9 mouse cellular contexts compared by ENCODE assay signal in genomic region chr9:107935790-107936214, GRCm38 (mm10). TPM values are rescaled to one million over a fixed set of nuclear protein-coding genes. Genes with fewer than 3 reads are reported as not detected.
DNase-seq lines count a peak whose midpoint lies in the region; ATAC-seq and TF ChIP-seq lines count a peak whose summit lies in the region.
"Had no signal": no experiment of that assay in that cellular context is flagged by ENCODE, and none has a peak within 500 bp of the region (broad histone marks: within the 10 kb centered on the region; RNA-seq: fewer than 3 reads in every experiment).

No protein-coding gene starts in this region.

- peak; percentile 36 to 54 for DNase-seq in cerebellum, postnatal 14 days
- DNase-seq in cerebellum, adult 8-10 months, result no peak
- DNase-seq in testis, postnatal 10 days (ENCODE audit: low spot score), result no peak
- DNase-seq in hindbrain, embryonic 11.5 days (ENCODE audit: low spot score), result peak; percentile 56
- DNase-seq in limb, embryonic 14.5 days (ENCODE audit: low spot score), result peak; percentile 31
- no peak for DNase-seq in urinary bladder, postnatal 25 days (ENCODE audit: low spot score)

- no peaks in the 10 kb centered on the region for H3K36me3 ChIP-seq in testis, adult 2 months (ENCODE audit: control insufficient read depth, insufficient read depth, low read length)
- no peaks in the 10 kb centered on the region for H3K36me3 ChIP-seq in hindbrain, embryonic 11.5 days (ENCODE audit: control insufficient read depth, insufficient read depth, low read length)
- H3K36me3 ChIP-seq in limb, embryonic 14.5 days (ENCODE audit: control insufficient read depth, insufficient read depth, low read length), result no peaks in the 10 kb centered on the region
- H3K36me3 ChIP-seq in neural tube, embryonic 15.5 days, result no peaks in the 10 kb centered on the region
- H3K36me3 ChIP-seq: G1E had no signal

- no peak for TF ChIP-seq CTCF in testis, adult 2 months (IDR thresholded peaks at IDR 0.05; ENCODE audit: control insufficient read depth, insufficient read depth, insufficient replicate concordance, low read depth, low read length)

- WGBS in hindbrain, embryonic 11.5 days, result under 1% methylated on average over 38 of the region's 41 CpGs
- WGBS in limb, embryonic 14.5 days, result under 1% methylated on average over 36 of the region's 41 CpGs
- under 1% methylated on average over 40 of the region's 41 CpGs for WGBS in neural tube, embryonic 15.5 days

- TF ChIP-seq POLR2A in testis, adult 2 months (IDR thresholded peaks at IDR 0.05; ENCODE audit: control insufficient read depth, low read depth, low read length), result no peak
- no peak for TF ChIP-seq POLR2A in limb, embryonic 14.5 days (IDR thresholded peaks at IDR 0.05; ENCODE audit: borderline replicate concordance, extremely low read depth, insufficient read depth, insufficient read length)

- H3K9me3 ChIP-seq in hindbrain, embryonic 11.5 days (ENCODE audit: control insufficient read depth, low read length), result no peaks in the 10 kb centered on the region
- H3K9me3 ChIP-seq in limb, embryonic 14.5 days (ENCODE audit: control insufficient read depth, low read length), result no peaks in the 10 kb centered on the region
- no peaks in the 10 kb centered on the region for H3K9me3 ChIP-seq in neural tube, embryonic 15.5 days (replicated peaks)
- H3K9me3 ChIP-seq: G1E had no signal

- H3K27ac ChIP-seq in testis, adult 2 months (ENCODE audit: control insufficient read depth, insufficient read depth, low read depth, low read length), result no peak overlapping the region
- H3K27ac ChIP-seq in hindbrain, embryonic 11.5 days (ENCODE audit: low read depth, low read length), result no peak overlapping the region
- H3K27ac ChIP-seq in limb, embryonic 14.5 days (replicated peaks; ENCODE audit: low read depth, low read length), result no peak overlapping the region
- H3K27ac ChIP-seq in neural tube, embryonic 15.5 days (replicated peaks), result no peak overlapping the region

- H3K4me1 ChIP-seq in testis, adult 2 months (ENCODE audit: control insufficient read depth, insufficient read depth, low read length), result peaks cover 13% of the 10 kb centered on the region
- H3K4me1 ChIP-seq in hindbrain, embryonic 11.5 days (replicated peaks; ENCODE audit: control insufficient read depth, insufficient read depth, low read length), result peaks cover 17% of the 10 kb centered on the region
- peaks cover 11% of the 10 kb centered on the region for H3K4me1 ChIP-seq in limb, embryonic 14.5 days (ENCODE audit: control insufficient read depth, insufficient read depth, low read length)
- peaks cover 35% of the 10 kb centered on the region for H3K4me1 ChIP-seq in neural tube, embryonic 15.5 days

- peak overlapping the region; percentile 86 for H3K4me3 ChIP-seq in testis, adult 2 months (ENCODE audit: control insufficient read depth, low read depth, low read length)
- H3K4me3 ChIP-seq in hindbrain, embryonic 11.5 days (ENCODE audit: low read depth, low read length), result peak overlapping the region; percentile 41
- peak overlapping the region; percentile 57 for H3K4me3 ChIP-seq in limb, embryonic 14.5 days (replicated peaks; ENCODE audit: low read length)
- peak overlapping the region; percentile 60 for H3K4me3 ChIP-seq in neural tube, embryonic 15.5 days (replicated peaks)

- H3K9ac ChIP-seq in hindbrain, embryonic 11.5 days (ENCODE audit: low read depth, low read length), result peak overlapping the region; percentile 52; the same call in 1 of the 2 replicates
- peak overlapping the region; percentile 68 for H3K9ac ChIP-seq in limb, embryonic 14.5 days (ENCODE audit: low read depth, low read length, severe bottlenecking)
- H3K9ac ChIP-seq in neural tube, embryonic 15.5 days (replicated peaks), result peak overlapping the region; percentile 64

- ATAC-seq in hindbrain, embryonic 11.5 days (ENCODE audit: low FRiP score), result peak; percentile 52
- peak; percentile 38 for ATAC-seq in limb, embryonic 14.5 days (ENCODE audit: low FRiP score, low read depth)
- peak; percentile 42; the same call in 1 of the 2 replicates for ATAC-seq in neural tube, embryonic 15.5 days (ENCODE audit: low FRiP score)

- peak overlapping the region; percentile 69 for H3K4me2 ChIP-seq in hindbrain, embryonic 11.5 days (replicated peaks; ENCODE audit: low read depth, low read length)
- H3K4me2 ChIP-seq in limb, embryonic 14.5 days (replicated peaks; ENCODE audit: low read depth, low read length, severe bottlenecking), result peak overlapping the region; percentile 97
- H3K4me2 ChIP-seq in neural tube, embryonic 15.5 days, result peak overlapping the region; percentile 96

- H3K27me3 ChIP-seq in testis, adult 2 months (ENCODE audit: control insufficient read depth, insufficient read depth, low read length), result no peaks in the 10 kb centered on the region
- peaks cover 4% of the 10 kb centered on the region for H3K27me3 ChIP-seq in hindbrain, embryonic 11.5 days (ENCODE audit: control insufficient read depth, insufficient read depth, low read length)
- H3K27me3 ChIP-seq in limb, embryonic 14.5 days (ENCODE audit: control insufficient read depth, insufficient read depth, low read length), result no peaks in the 10 kb centered on the region
- H3K27me3 ChIP-seq in neural tube, embryonic 15.5 days (replicated peaks), result 0 out of 2 replicates have a peak, but pooled peaks cover 8% of the 10 kb centered on the region

RNA-seq across cellular contexts. Expression of gene Camkv, which starts 0.3 kb away (rescaled TPM):
- 6.5 and 6.6 TPM in 2 replicates for polyA plus RNA-seq in testis, adult 2 months (2012; rRNA removed)
- 3.6 and 4.5 TPM in 2 replicates for polyA plus RNA-seq in hindbrain, embryonic 11.5 days (2014; fragmentation: Nextera tagmentation; extraction: Ambion mirVana)
- polyA plus RNA-seq in limb, embryonic 14.5 days (2012; rRNA removed), result 14.2 and 16.7 TPM in 2 replicates
- polyA plus RNA-seq in limb, embryonic 14.5 days (2014; fragmentation: Nextera tagmentation; extraction: Ambion mirVana), result 3.5 and 4.5 TPM in 2 replicates
- 43.3 and 49.1 TPM in 2 replicates for polyA plus RNA-seq in neural tube, embryonic 15.5 days (2015; fragmentation: Nextera tagmentation; extraction: Ambion mirVana)
- polyA plus RNA-seq: G1E had no signal

RNA-seq across cellular contexts. Expression of gene Actl11, which starts 7.5 kb away (rescaled TPM):
- polyA plus RNA-seq in testis, adult 2 months (2012; rRNA removed), result 360 and 372 TPM in 2 replicates
- not detected in 2 replicates for polyA plus RNA-seq in hindbrain, embryonic 11.5 days (2014; fragmentation: Nextera tagmentation; extraction: Ambion mirVana)
- 0.03 TPM in 1 of 2 replicates, not detected in the other for polyA plus RNA-seq in limb, embryonic 14.5 days (2012; rRNA removed)
- not detected in 2 replicates for polyA plus RNA-seq in limb, embryonic 14.5 days (2014; fragmentation: Nextera tagmentation; extraction: Ambion mirVana)
- not detected in 2 replicates for polyA plus RNA-seq in neural tube, embryonic 15.5 days (2015; fragmentation: Nextera tagmentation; extraction: Ambion mirVana)
- polyA plus RNA-seq: G1E had no signal

RNA-seq across cellular contexts. Expression of gene Traip, which starts 14.1 kb away (rescaled TPM):
- 3.4 and 4.1 TPM in 2 replicates for polyA plus RNA-seq in testis, adult 2 months (2012; rRNA removed)
- polyA plus RNA-seq in hindbrain, embryonic 11.5 days (2014; fragmentation: Nextera tagmentation; extraction: Ambion mirVana), result 21.8 and 22.6 TPM in 2 replicates
- 10.5 and 14.3 TPM in 2 replicates for polyA plus RNA-seq in limb, embryonic 14.5 days (2012; rRNA removed)
- 18.6 and 22.5 TPM in 2 replicates for polyA plus RNA-seq in limb, embryonic 14.5 days (2014; fragmentation: Nextera tagmentation; extraction: Ambion mirVana)
- 6.1 and 10.2 TPM in 2 replicates for polyA plus RNA-seq in neural tube, embryonic 15.5 days (2015; fragmentation: Nextera tagmentation; extraction: Ambion mirVana)

RNA-seq across cellular contexts. Expression of gene Mst1r, which starts 29.1 kb away (rescaled TPM):
- 4.3 and 4.6 TPM in 2 replicates for polyA plus RNA-seq in testis, adult 2 months (2012; rRNA removed)
- polyA plus RNA-seq in hindbrain, embryonic 11.5 days (2014; fragmentation: Nextera tagmentation; extraction: Ambion mirVana), result 0.31 and 0.60 TPM in 2 replicates
- 14.1 and 21.9 TPM in 2 replicates for polyA plus RNA-seq in limb, embryonic 14.5 days (2012; rRNA removed)
- polyA plus RNA-seq in limb, embryonic 14.5 days (2014; fragmentation: Nextera tagmentation; extraction: Ambion mirVana), result 1.4 and 2.3 TPM in 2 replicates
- polyA plus RNA-seq in neural tube, embryonic 15.5 days (2015; fragmentation: Nextera tagmentation; extraction: Ambion mirVana), result 3.4 and 4.3 TPM in 2 replicates

RNA-seq across cellular contexts. Expression of gene Uba7, which starts 39.5 kb away (rescaled TPM):
- 2.0 and 3.5 TPM in 2 replicates for polyA plus RNA-seq in testis, adult 2 months (2012; rRNA removed)
- polyA plus RNA-seq in hindbrain, embryonic 11.5 days (2014; fragmentation: Nextera tagmentation; extraction: Ambion mirVana), result 7.4 and 12.4 TPM in 2 replicates
- polyA plus RNA-seq in limb, embryonic 14.5 days (2012; rRNA removed), result 28.2 and 33.6 TPM in 2 replicates
- polyA plus RNA-seq in limb, embryonic 14.5 days (2014; fragmentation: Nextera tagmentation; extraction: Ambion mirVana), result 32.2 and 33.4 TPM in 2 replicates
- polyA plus RNA-seq in neural tube, embryonic 15.5 days (2015; fragmentation: Nextera tagmentation; extraction: Ambion mirVana), result 5.6 and 23.0 TPM in 2 replicates

Comparison
In these comparisons a context has a peak if more than half of its experiments do, and no peak if none do; other contexts are left out.
1. DNase-seq: peak in cerebellum, postnatal 14 days (2 of 2), hindbrain, embryonic 11.5 days (single experiment) and limb, embryonic 14.5 days (single experiment); none in cerebellum, adult 8-10 months (single experiment), testis, postnatal 10 days (single experiment) and urinary bladder, postnatal 25 days (single experiment).
2. RNA of gene Actl11, which starts 7.5 kb away (polyA plus RNA-seq): 360 to 372 TPM in testis, adult 2 months; not detected in hindbrain, embryonic 11.5 days, 0.03 TPM in limb, embryonic 14.5 days and not detected in neural tube, embryonic 15.5 days; every median in the first group is over 100 times any median in the second.
3. Peak in every context shown above with its lines, with median percentiles within 50 percentile points of each other: H3K4me3 ChIP-seq, ATAC-seq, H3K4me2 ChIP-seq and H3K9ac ChIP-seq.